19 mouse cellular contexts compared by ENCODE assay signal in the genomic region with DNA sequence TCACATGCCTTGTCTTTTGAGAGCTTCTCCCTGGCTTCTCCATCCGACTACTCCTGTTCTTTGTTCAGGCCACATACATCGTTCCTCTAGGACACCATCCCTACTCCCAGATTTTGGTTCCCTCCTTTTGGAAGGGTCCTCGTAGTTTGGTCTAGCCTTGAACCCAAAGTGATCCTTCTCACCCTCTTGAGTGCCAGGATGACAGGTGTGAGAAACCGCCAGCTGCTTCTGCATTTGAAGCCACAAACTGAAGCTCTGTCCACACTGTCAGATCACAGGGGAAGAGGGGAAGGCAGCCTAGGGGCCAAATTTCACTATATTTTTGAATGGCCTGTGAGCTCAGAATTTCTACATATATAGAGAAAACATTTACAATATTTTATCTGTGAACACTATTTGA. TPM values are rescaled to one million over a fixed set of nuclear protein-coding genes. Genes with fewer than 3 reads are reported as not detected.
A peak's percentile ranks its signal among the peaks of the same experiment; 100 is the strongest.
DNase-seq lines count a peak whose midpoint lies in the region; ATAC-seq and TF ChIP-seq lines count a peak whose summit lies in the region.
"Had no signal": no experiment of that assay in that cellular context is flagged by ENCODE, and none has a peak within 500 bp of the region (broad histone marks: within the 10 kb centered on the region; RNA-seq: fewer than 3 reads in every experiment).

No protein-coding gene starts in this region.

- peaks cover 40% of the 10 kb centered on the region for H3K36me3 ChIP-seq in heart, embryonic 16.5 days (ENCODE audit: control insufficient read depth, insufficient read depth)

- 79% methylated on average over 4 of the region's 4 CpGs for WGBS in heart, embryonic 16.5 days

- no peaks in the 10 kb centered on the region for H3K4me1 ChIP-seq in heart, embryonic 16.5 days (ENCODE audit: control insufficient read depth, insufficient read depth, low read length)
- H3K4me1 ChIP-seq in bone marrow macrophage, adult 2 months (ENCODE audit: control insufficient read depth, insufficient read depth, low read length) = peaks cover 44% of the 10 kb centered on the region
- H3K4me1 ChIP-seq: embryonic facial prominence, embryonic 12.5 days; forebrain, embryonic 15.5 days; hindbrain, embryonic 12.5 days had no signal

- no peaks in the 10 kb centered on the region for H3K9me3 ChIP-seq in heart, embryonic 16.5 days (replicated peaks; ENCODE audit: control insufficient read depth, low read length)
- H3K9me3 ChIP-seq: embryonic facial prominence, embryonic 12.5 days; forebrain, embryonic 15.5 days; heart, embryonic 12.5 days; hindbrain, embryonic 12.5 days had no signal

- no peak overlapping the region for H3K4me3 ChIP-seq in heart, embryonic 16.5 days (ENCODE audit: low read length)
- no peak overlapping the region for H3K4me3 ChIP-seq in bone marrow macrophage, adult 2 months (ENCODE audit: insufficient read depth, low read length)
- H3K4me3 ChIP-seq: embryonic facial prominence, embryonic 12.5 days; forebrain, embryonic 15.5 days; heart, adult 2 months; heart, embryonic 12.5 days; hindbrain, embryonic 12.5 days had no signal

- no peak overlapping the region for H3K4me2 ChIP-seq in heart, embryonic 16.5 days (ENCODE audit: low read depth, low read length)
- H3K4me2 ChIP-seq: embryonic facial prominence, embryonic 12.5 days; forebrain, embryonic 15.5 days; heart, embryonic 12.5 days; hindbrain, embryonic 12.5 days had no signal

- peak overlapping the region; percentile 56; the same call in 1 of the 2 replicates for H3K27ac ChIP-seq in heart, embryonic 16.5 days (ENCODE audit: low read length)
- H3K27ac ChIP-seq in bone marrow macrophage, adult 2 months (ENCODE audit: insufficient read depth, low read depth, low read length) = peak overlapping the region; percentile 65; the same call in 1 of the 2 replicates
- H3K27ac ChIP-seq: embryonic facial prominence, embryonic 12.5 days; forebrain, embryonic 15.5 days; heart, adult 2 months; hindbrain, embryonic 12.5 days; hindbrain, postnatal 0 days had no signal

- H3K9ac ChIP-seq in heart, embryonic 16.5 days (ENCODE audit: low read length) = no peak overlapping the region
- H3K9ac ChIP-seq: embryonic facial prominence, embryonic 12.5 days; forebrain, embryonic 15.5 days; heart, embryonic 12.5 days; hindbrain, embryonic 12.5 days had no signal

- no peaks in the 10 kb centered on the region for H3K27me3 ChIP-seq in heart, embryonic 16.5 days (ENCODE audit: control insufficient read depth, insufficient read depth, low read length)
- H3K27me3 ChIP-seq: embryonic facial prominence, embryonic 12.5 days; forebrain, embryonic 15.5 days; heart, embryonic 12.5 days; hindbrain, embryonic 12.5 days had no signal

- TF ChIP-seq CTCF in bone marrow macrophage, adult 2 months (IDR thresholded peaks at IDR 0.05; ENCODE audit: low read depth, low read length) = no peak

- intact Hi-C loops in heart, postnatal 10 days (cut with DNase I) = no loop called here

- no peak for ATAC-seq in heart, embryonic 16.5 days (replicated peaks; ENCODE audit: extremely low read depth, insufficient read depth, low FRiP score)
- no peak for ATAC-seq in megakaryocyte, adult 5-6 weeks (ENCODE audit: poor library complexity, severe bottlenecking)
- ATAC-seq: forebrain, embryonic 15.5 days; hindbrain, postnatal 0 days had no signal

- TF ChIP-seq POLR2A in bone marrow macrophage, adult 2 months (IDR thresholded peaks at IDR 0.05; ENCODE audit: borderline replicate concordance, low read depth, low read length) = no peak

- DNase-seq in heart, postnatal 10 days = no peak
- DNase-seq in thymus, postnatal 36 days = peak; percentile 25 to 37
- no peak for DNase-seq in thymus, postnatal 14 days
- no peak for DNase-seq in adrenal gland, postnatal 14 days
- DNase-seq: adrenal gland, adult 2 months; adrenal gland, postnatal 36 days; cerebellum, adult 11-12 months; cerebellum, adult 9-10 months; cerebellum, postnatal 25 days; heart, adult 2 months; heart, postnatal 4 days had no signal

RNA-seq across cellular contexts. Expression of gene Ppt1, which starts 18.7 kb away (rescaled TPM):
- polyA plus RNA-seq in heart, embryonic 16.5 days (2015; fragmentation: Nextera tagmentation; extraction: Ambion mirVana) = 73.1 and 91.5 TPM in 2 replicates
- 10 to 100 TPM; 40.1 to 46.6 TPM for total RNA-seq in heart, postnatal 10 days (2021)
- polyA plus RNA-seq in bone marrow macrophage, adult 2 months (2012; ENCODE audit: insufficient read depth, insufficient read length, missing spikeins) = 152 and 158 TPM in 2 replicates
- total RNA-seq in megakaryocyte, adult 5-6 weeks (2015) = 125 and 133 TPM in 2 replicates
- 95.0 and 101 TPM in 2 replicates for total RNA-seq in megakaryocyte, adult 5-6 weeks (2017)
- 48.6 and 55.9 TPM in 2 replicates for total RNA-seq in adrenal gland, postnatal 14 days (2021)

RNA-seq across cellular contexts. Expression of gene Cap1, which starts 31.1 kb away (rescaled TPM):
- polyA plus RNA-seq in heart, embryonic 16.5 days (2015; fragmentation: Nextera tagmentation; extraction: Ambion mirVana) = 44.3 and 51.9 TPM in 2 replicates
- total RNA-seq in heart, postnatal 10 days (2021) = 10 to 100 TPM; 84.6 to 89.1 TPM
- 495 and 593 TPM in 2 replicates for polyA plus RNA-seq in bone marrow macrophage, adult 2 months (2012; ENCODE audit: insufficient read depth, insufficient read length, missing spikeins)
- 417 and 420 TPM in 2 replicates for total RNA-seq in megakaryocyte, adult 5-6 weeks (2015)
- total RNA-seq in megakaryocyte, adult 5-6 weeks (2017) = 551 and 589 TPM in 2 replicates
- total RNA-seq in adrenal gland, postnatal 14 days (2021) = 125 and 139 TPM in 2 replicates

Comparison
In these comparisons a context has a peak if more than half of its experiments do, and no peak if none do; other contexts are left out.
1. DNase-seq: peak in thymus, postnatal 36 days (2 of 2); none in heart, postnatal 10 days (0 of 2), thymus, postnatal 14 days (single experiment) and adrenal gland, postnatal 14 days (single experiment).